Mouse (Mus musculus): ENCODE results near the gene Arhgap25.
"Not testable (repeated sequence)": the region's sequence is repeated elsewhere in the genome, so short reads cannot be mapped to it uniquely, and the experiment has no call there.

Arhgap25 gene

GRCm38 (mm10) chr6:87535651-87536050 is 2.6 kb upstream of the Arhgap25 start:
- DNase-seq = peak; percentile 22

DNA sequence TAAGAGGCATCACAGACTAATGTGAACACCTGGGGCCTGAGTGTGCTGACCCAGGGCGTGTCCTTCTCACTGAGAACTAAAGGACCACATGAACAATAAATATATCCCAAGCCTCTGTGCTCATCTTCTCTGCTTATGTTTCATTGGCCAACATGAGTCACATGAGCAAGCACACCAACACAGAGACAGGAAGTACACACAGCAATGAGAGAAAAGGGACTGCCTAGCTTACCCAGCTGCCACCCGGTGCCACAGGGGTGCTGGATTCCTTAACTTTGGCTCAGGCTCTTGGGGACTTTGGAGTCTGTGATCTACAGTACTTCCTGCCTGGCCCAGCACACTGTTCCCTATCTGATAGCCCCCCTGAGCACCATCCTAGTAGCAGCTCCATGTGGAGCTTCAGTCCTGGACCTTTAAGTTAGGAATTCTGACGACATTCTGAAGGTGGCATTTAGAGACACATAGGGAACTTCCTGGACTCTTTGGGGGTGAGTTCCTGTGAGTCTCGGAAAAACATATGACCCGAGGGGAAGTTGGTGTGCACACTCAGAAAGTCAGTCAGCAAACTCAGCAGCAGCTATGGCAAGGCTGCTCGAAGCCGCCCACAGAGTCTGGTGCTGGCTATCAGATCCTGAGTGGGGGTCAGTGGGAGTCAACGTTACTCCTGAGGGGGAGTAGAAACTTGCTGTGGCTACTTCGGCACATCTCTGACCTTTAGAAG is 2.0 kb upstream of the Arhgap25 start:
- DNase-seq = peak; percentile 61

GRCm38 (mm10) chr6:87531456-87532015 is 1.5 kb downstream of the Arhgap25 start:
- no peak for DNase-seq

DNA sequence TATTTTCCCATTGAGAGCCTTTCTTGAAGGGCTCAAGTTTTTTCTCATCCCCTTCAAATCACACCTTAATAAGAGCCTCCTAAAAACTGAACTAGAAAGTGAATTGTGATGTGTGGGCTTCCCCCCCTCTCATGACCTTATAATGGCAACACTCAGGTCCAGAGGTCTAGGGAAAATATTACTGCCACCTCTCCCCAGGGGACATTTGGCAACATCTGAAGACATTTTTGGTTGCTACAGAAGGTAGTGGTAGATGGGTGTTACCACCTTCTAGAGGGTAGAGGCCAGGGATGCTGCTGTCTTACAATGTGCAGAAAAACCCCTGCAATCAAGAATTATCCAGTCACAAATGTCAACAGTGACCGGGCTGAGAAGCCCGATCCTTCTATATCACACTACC is 2.7 kb downstream of the Arhgap25 start:
- no peak for DNase-seq

GRCm38 (mm10) chr6:87527846-87528557 is 5.1 kb downstream of the Arhgap25 start:
- no peak for DNase-seq

GRCm38 (mm10) chr6:87527366-87527765 is 5.7 kb downstream of the Arhgap25 start:
- DNase-seq = no peak

GRCm38 (mm10) chr6:87525126-87525525 is 7.9 kb downstream of the Arhgap25 start:
- peak; percentile 52 for DNase-seq

DNA sequence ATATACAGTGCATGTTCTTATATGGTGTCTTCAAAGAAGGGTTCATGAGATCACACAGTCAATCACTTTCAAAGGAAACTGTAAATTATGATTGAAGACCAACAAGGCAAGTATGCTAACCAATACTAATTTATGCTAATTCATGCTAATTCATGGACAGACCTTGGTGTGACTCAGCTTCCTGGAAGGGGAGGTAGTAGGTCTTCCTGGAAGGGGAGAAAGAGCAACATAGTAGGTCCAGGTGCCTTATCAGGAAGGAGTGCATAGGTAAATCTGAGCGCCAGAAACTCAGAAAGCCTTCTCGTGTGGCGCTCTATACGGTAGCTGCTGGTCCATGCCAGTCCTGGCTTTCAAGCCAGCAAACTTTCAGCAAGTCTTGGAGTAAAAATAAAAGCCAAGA is 8.8 kb downstream of the Arhgap25 start:
- DNase-seq = no peak

- no peak for DNase-seq
Measured at GRCm38 (mm10) chr6:87523736-87524135, 9.3 kb downstream of the Arhgap25 start.

- DNase-seq = no peak
Measured at GRCm38 (mm10) chr6:87523085-87523484, 10.0 kb downstream of the Arhgap25 start.

GRCm38 (mm10) chr6:87522236-87522635 is 10.8 kb downstream of the Arhgap25 start:
- DNase-seq = peak; percentile 80

DNA sequence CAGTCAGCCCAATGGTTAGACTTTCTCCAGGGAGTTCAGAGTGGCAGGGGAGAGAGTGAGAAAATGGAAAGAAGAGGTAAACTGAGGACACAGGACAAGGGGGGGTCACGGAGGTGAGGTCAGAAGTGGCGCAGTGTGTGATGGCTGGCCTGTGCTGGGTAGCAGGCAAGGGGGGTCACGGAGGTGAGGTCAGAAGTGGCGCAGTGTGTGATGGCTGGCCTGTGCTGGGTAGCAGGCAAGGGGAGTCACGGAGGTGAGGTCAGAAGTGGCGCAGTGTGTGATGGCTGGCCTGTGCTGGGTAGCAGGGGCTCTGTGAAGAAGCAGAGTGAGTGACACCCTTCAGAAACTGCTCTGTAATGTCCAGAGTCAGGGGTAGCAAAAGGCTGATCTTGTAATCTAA is 11.4 kb downstream of the Arhgap25 start:
- not testable (repeated sequence) for DNase-seq

- DNase-seq = no peak
Measured at GRCm38 (mm10) chr6:87520572-87520971, 12.5 kb downstream of the Arhgap25 start.

GRCm38 (mm10) chr6:87519809-87520208 is 13.2 kb downstream of the Arhgap25 start:
- no peak for DNase-seq

DNA sequence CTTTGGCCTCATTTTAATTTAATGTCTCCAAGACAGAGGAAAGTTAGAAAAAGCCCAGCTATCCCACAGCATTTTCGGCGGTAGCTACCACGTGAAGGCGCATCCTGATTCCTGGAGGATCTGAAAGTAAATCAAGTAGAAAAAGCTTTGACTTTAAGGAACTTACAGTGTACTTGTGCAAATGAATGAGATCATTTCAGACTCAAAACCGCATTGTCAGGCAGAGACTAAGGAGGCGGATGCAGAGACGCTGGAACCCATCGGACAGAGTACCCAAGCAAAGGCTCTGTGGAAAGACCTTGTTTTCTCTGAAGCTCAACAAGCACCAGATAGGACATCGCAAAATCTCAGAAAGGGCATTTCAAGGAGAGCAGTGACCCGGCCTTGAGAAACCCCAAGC is 14.4 kb downstream of the Arhgap25 start:
- peak; percentile 32 for DNase-seq

DNA sequence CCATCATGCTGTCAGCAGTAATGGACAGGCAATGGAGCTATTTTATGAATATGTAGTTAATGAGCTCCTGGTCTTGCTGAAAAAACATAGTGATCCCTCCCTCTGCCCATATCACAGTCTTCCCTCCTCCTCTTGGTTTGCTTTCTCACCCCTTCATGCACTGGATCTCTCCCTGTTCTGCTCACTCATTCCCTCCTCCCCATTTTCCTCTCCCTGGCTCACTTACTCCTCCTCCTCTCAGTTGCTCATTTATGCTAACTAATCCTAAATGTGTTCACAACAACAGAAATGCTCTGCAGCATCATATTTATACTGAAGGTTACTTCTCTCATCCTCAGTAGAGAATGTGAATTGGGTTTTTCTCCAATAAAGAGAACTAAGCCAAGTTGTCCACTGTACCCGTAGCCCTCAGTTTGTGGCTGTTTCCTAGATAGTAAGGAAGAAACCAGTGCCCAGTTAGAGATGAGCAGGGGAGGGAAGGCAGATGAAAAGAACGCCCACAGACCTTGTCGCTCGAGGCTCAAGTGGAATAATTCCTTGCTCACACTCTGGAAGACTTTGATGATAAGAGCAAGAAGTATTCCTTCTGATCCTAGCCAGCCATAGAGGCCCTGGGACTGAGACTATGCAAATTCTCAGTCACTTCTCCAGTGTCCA is 15.2 kb downstream of the Arhgap25 start:
- DNase-seq = no peak

DNA sequence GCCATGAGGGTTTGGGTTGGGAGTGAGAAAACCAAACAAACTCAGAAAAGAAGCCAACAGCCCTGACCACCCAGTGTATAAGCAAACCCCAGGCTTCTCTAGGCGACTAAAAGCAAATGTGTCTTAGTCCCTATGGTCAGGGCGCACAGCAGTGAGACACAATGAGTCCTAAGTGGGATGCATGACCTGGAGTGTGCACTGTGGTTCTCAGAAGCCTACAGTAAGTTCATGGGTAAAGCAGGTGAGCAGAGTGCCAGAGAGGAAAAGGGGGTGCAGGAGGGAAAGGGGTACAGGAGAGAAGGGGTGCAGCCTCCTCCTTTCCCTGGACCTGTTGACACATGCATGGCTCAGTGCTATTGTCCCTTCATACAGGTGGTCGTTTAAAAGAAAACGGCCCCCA is 18.7 kb downstream of the Arhgap25 start:
- no peak for DNase-seq

- DNase-seq = peak; percentile 92
Measured at GRCm38 (mm10) chr6:87513046-87513767, 19.9 kb downstream of the Arhgap25 start.

GRCm38 (mm10) chr6:87510999-87511398 is 22.1 kb downstream of the Arhgap25 start:
- peak; percentile 50 for DNase-seq

DNA sequence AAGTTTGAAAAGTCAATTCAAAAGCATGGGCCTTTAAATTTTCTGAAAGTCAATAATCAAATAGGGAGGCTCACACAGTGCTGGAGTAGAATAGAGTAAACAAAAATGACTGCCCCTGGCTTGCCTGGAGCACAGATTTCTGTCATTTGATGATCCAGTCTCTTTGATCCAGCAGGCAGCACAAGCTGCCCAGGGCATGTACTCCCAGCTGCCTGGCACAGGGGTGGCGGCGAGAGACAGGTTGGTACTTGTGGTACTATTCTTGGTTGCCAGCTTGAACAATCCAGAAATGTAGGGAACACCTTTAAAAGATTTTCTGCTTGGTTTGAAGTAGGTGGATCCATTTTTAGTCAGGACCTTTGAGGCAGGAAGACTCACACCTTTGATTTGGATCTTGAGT is 23.3 kb downstream of the Arhgap25 start:
- no peak for DNase-seq

DNA sequence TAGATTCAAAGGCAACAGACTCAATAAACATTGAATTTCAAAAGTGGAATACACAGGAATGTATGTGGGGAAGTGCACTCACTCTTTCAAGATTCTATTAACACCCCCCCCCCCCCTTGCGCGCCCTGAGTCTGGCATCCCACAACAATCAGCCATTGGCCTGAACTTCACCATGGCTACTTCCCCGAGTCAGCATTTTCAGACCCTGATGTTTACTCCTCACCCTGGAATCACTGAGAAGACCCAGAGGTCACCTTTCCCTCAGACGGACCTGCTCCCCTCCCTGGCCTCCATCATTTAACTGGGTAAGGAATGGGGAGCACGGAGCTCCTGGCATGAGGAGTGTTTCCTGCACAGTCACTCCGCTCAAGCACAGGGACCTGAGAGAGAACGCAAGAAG is 28.2 kb downstream of the Arhgap25 start:
- DNase-seq = no peak

GRCm38 (mm10) chr6:87503976-87504375 is 29.1 kb downstream of the Arhgap25 start:
- peak; percentile 35 for DNase-seq

GRCm38 (mm10) chr6:87503536-87503935 is 29.5 kb downstream of the Arhgap25 start:
- no peak for DNase-seq
